Mouse (Mus musculus): Measurements from ENCODE around the gene Mink1.
A peak's percentile ranks its signal among the peaks of the same experiment; 100 is the strongest.

Gene Mink1

GRCm38 (mm10) chr11:70654923-70655570 lies 92.4 kb downstream of the Mink1 start:
- DNase-seq = peak; percentile 79

- peak; percentile 64 to 68 for DNase-seq
Measured at GRCm38 (mm10) chr11:70655571-70656455, 93.1 kb downstream of the Mink1 start.

- no peak for DNase-seq
Measured at GRCm38 (mm10) chr11:70656456-70656927, 93.8 kb downstream of the Mink1 start.

GRCm38 (mm10) chr11:70656964-70657363 lies 94.3 kb downstream of the Mink1 start, which contains the start of gene Eno3:
TSS of gene Eno3 (plus strand) at chr11:70657202.
- DNase-seq = no peak

GRCm38 (mm10) chr11:70657573-70657972 lies 94.9 kb downstream of the Mink1 start:
- no peak for DNase-seq

GRCm38 (mm10) chr11:70657991-70658390 lies 95.3 kb downstream of the Mink1 start:
- no peak for DNase-seq

- no peak for DNase-seq
Measured at GRCm38 (mm10) chr11:70658521-70658920, 95.8 kb downstream of the Mink1 start.

- no peak for DNase-seq
Measured at GRCm38 (mm10) chr11:70658942-70659341, 96.3 kb downstream of the Mink1 start.

- DNase-seq = no peak
Measured at GRCm38 (mm10) chr11:70660571-70660970, 97.9 kb downstream of the Mink1 start.

- no peak for DNase-seq
Measured at GRCm38 (mm10) chr11:70663101-70663500, 100.4 kb downstream of the Mink1 start.

GRCm38 (mm10) chr11:70663957-70664356 lies 101.3 kb downstream of the Mink1 start:
- DNase-seq = no peak

Measured in B cell, adult 2 months (primary cell).